Mouse (Mus musculus): ENCODE data around the gene Atg4d.
"Not testable (repeated sequence)": the region's sequence is repeated elsewhere in the genome, so short reads cannot be mapped to it uniquely, and the experiment has no call there.

The Atg4d gene

DNA sequence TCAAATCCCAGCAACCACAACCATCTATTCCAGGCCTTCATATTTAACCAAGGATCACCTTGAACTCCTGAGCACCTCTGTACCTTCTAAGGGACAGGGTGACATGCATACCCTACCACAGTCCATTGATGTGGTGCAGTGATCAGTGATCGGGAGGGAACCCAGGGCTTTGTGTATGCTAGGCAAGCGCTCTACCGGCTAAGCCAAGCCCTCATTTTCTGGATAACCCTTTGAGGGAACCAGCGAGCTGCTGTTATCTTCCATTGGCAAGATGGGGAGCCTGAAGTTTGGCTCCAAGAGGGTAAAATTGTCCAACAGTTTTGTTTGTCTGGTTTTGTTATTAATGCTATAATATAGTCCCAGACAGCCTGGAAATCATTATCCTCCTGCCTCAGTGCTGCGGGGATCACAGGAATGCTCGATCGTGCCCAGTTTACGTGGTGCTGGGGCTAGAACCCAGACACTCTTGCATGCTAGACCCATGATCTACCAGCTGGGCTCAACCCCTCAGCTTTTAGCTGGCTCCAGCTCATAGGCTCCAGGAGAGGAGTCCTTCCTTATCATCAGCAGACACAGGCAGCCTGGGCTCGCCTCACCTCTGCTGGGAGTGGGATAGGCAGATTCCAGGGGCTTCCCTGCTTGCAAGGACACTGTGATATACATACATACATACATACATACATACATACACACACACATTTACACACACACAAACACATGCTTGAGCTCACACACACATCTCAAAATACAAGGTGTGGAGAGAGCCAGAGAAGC, 49.5 kb downstream of the Atg4d start:
- DNase-seq (ENCODE audit: low spot score) = no peak

DNA sequence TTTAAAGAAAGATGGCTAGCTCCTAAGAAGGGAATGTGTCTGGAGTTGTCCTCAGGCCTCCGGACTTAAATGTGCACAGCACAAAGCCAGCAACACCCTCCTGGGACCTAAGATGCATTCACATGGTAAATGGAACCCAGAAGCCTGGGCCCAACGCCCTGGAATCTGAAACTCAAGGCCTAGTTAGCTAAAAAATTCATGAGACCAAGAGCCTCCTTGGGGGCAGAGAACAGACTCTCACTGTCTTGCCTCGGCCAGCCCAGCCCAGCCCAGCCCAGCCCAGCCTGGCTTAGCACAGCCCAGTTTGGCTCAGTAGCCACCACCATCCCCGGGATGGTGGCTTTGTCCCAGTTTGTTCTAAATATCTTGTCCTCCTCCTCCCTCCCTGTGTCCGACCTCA, 50.3 kb downstream of the Atg4d start:
- DNase-seq (ENCODE audit: low spot score) = no peak

DNA sequence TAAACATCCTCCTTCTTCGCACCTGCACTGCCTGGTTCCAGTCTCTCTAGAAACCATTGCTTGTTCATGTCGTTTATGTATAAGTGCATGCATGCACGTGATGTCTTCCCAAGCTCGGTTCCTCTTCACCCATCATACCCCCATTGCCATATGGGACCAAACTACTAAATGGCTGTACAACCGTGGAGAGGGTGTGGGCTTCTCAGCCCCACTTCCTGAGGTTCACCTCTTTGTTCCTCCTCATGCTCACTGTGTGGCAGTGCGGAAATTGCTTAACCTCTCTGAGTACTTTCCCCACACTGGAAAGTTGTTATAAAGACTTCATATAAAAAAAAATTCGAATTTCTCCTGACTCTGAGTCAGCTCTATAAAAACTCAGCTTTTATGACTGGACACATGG, 51.6 kb downstream of the Atg4d start:
- DNase-seq (ENCODE audit: low spot score) = no peak

DNA sequence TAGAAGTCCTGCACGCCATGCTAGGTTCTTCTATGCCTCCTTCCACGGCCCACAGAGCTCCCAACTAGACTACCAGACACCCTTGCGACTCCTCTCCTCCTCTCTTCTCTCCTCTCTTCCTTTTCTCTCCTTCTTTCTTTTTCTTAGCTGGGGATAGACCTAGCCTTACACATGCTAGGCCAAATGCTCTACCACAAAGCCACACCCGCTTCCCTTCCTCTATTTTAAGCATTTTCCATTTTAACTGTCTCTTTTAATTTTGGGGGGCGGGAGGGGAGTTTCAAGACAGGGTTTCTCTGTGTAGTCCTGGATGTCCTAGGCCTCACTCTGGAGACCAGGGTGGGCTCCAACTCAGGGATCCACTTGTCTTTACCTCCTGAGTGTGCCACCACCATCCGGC, 53.7 kb downstream of the Atg4d start:
- DNase-seq (ENCODE audit: low spot score) = no peak

DNA sequence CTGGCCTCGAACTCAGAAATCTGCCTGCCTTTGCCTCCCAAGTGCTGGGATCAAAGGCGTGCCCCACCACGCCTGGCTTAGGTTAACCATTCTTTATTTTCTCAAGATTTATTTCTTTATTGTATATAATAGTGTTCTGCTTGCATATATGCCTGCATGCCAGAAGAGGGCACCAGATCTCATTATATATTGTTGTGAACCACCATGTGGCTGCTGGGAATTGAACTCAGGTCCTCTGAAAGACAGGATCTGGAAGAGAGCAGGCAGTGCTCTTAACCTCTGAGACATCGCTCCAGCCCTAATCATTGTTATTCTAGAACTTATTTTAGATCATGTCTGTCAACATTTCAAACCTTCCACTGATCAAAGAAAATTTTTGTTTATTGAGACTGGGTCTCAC, 54.4 kb downstream of the Atg4d start:
- DNase-seq (ENCODE audit: low spot score) = no peak

DNA sequence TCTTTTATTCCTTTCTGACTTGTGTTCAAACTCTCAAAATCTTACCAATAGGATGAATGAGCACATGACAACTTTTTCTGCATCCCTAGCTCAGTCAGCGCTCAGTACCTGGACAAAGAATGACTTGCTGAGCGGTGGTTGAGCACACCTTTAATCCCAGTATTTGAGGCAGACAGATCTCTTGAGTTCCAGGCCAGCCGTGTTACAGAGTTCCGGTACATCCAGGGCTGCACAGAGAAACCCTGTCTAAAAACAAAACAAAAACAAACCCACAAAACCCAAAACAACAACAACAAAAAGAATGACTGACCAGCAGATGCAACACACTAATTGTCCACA, 55.2 kb downstream of the Atg4d start:
- no peak for DNase-seq (ENCODE audit: low spot score)

DNA sequence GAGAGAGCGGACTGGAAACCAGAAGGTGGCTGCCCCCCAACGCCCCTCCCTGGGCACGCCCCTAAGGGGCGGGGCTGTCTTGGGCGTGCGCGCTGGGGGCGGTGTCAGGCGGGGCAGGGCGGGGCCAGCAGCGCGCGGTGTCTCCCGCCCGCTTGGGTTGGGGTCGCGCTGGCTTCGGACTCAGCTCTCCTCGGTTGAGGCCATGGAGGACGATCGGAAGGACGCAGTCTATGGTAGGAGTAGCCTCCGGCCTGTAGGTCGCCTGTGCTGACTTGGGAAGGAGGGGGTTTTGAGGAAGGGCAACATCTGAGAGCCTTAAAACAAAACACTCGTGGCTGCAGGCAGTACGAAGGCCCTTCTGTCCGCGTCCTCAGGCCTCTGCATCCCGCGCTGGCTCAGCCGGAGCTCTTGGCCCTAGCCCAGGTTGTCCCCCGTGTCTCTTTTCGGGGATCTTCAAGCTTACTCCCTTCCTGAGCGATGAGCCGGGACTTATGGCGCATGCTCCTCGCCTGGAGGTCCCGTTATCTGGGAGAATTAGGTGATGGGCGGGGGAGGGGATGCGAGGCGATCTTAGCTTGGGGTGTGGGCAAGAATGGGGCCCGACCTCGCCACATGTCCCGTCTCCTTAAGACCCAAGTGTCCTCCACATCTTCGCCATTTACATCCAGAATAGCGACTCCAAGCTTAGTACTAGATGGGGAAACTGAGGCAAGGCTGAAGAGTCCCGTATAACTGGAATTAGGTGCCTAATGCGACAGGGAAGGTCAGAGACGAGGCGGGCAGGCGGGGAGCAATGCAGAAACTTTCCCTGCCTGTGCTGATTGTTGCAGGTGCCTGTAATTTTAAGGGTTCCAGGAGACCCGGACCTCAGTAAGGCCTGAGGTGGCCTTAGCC, 55.8 kb downstream of the Atg4d start, which contains the start of gene Slc44a2:
Gene Slc44a2, plus strand, starts transcription at position 80 of the 894 bp plus-strand sequence.
- peak; percentile 83 for DNase-seq (ENCODE audit: low spot score)

DNA sequence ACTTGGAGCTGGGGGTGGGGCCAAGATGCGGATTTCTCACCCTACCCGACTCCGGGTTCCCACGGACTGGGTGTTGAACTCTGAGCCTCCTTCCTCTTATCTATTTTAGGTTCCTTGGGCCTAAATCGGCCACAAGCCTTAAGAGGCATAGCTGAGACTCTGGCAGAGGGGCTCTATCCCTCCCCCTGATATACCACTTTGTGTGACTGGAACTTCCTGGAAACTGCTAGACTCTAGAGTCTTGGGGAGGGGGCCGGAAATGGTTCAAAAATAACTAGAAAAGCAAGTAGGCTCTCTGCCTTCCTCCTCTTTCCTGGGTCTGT, 56.4 kb downstream of the Atg4d start:
- DNase-seq (ENCODE audit: low spot score) = no peak

DNA sequence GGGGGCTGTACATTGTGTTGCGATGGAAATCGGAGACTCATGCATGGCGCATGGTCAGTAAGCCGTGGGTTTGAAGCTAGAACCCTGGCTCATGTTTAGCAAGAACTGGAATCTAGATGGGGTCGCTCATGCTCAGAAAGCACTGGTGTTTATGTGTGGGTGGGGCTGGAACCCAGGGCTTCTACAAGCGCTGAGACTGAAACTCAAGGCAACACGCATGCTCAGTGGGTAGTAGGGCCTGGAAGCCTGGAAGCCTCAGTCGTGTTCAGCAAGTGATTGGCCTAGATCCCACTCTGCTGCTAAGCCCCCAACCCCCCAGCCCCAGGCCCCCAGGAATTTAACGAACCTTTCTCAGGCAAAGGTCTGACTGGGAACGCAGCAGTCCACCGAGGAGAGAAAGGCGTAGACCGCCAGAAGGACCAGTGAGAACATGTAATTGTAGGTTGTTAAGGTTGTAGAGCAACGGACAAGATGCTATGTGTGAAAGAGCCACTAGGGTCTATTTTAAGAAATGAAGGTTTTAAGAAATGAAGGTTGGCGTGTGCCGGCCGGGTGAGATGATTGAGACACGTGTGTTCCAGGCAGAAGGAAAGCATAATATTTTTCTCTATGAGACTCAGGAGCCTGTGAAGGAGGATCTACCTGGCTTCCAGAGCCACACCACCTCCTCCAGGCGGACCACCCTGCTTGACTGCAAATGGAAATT, 57.3 kb downstream of the Atg4d start:
- no peak for DNase-seq (ENCODE audit: low spot score)

DNA sequence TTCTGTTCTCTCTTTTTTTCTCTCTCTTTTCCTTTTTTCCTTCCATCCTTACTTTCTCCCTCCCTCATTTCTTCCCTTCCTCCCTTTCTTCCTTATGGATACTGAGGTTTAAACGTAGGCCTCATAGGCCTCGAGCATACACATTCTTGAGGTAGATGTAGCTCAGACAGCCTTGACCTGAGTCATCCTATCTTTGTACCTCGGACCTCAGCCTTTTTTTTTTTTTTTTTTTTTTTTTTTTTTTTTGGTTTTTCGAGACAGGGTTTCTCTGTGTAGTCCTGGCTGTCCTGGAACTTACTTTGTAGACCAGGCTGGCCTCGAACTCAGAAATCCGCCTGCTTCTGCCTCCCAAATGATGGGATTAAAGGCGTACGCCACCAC, 57.8 kb downstream of the Atg4d start:
- DNase-seq (ENCODE audit: low spot score) = not testable (repeated sequence)

DNA sequence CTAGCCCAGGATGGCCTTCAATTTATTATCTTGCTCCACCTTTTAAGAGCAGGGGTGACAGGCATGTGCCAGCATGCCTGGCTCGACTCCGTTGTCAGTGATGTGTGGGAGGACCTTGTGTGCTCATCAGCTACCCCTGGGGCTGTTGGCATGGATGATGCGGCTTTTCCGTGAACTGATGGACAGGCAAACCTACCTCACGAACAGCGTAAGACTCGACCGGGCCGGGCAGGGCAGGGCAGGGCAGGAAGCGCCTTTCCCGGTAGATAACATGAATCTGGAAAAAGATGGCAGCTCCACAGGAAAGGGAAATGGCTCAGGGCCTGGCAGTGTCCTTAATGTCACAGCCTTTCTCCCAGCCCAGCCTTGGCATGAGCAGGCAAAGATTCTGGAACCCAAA, 59.2 kb downstream of the Atg4d start:
- no peak for DNase-seq (ENCODE audit: low spot score)

Measured in urinary bladder, postnatal 14 days (tissue).